Mouse (Mus musculus) heart, postnatal 25 days (tissue): ENCODE results near the gene Armt1. TPM values are rescaled to one million over a fixed set of nuclear protein-coding genes. Genes with fewer than 3 reads are reported as not detected.

ENCODE experiments used
- total RNA-seq, 2 experiments: library from RNA; stranded (reverse); gene quantifications; 2 replicates each; pipeline ENCODE4 v1.2.3; 2021

The Armt1 gene
- total RNA-seq, 2 experiments from 2014 or later = 7.1 to 8.5 TPM

Other genes with a start within 250 kb of the Armt1 start
- gene Akap12, start 166.1 kb upstream of the Armt1 start, total RNA-seq = 10 to 100 TPM; 23.7 to 25.3 TPM
- gene Zbtb2, start 44.4 kb upstream of the Armt1 start, total RNA-seq = 1 to 10 TPM; 6.0 to 6.3 TPM
- gene Rmnd1, start 79 bp upstream of the Armt1 start, total RNA-seq = 10 to 100 TPM; 52.3 to 58.5 TPM
- under 1 TPM; 0.20 to 0.21 TPM for gene Ccdc170, start 50.0 kb downstream of the Armt1 start, total RNA-seq
- gene Esr1, start 179.1 kb downstream of the Armt1 start, total RNA-seq = under 1 TPM; 0.67 to 0.99 TPM